Mouse (Mus musculus) spleen, postnatal 36 days (tissue): ENCODE results near the gene Hacl1.

Experiments used
- DNase-seq, 2 experiments: peaks; one replicate each; pipeline ENCODE4 v3.0.0; 2022; ENCODE audit warnings: low spot score in 2 of 2, mixed read lengths in 1 of 2

Gene Hacl1

GRCm38 (mm10) chr14:31662555-31663211, 21.6 kb upstream of the Hacl1 start:
- DNase-seq: peak; percentile 71 to 72

GRCm38 (mm10) chr14:31661671-31662554, 20.8 kb upstream of the Hacl1 start:
- peak; percentile 80 to 81 for DNase-seq

- DNase-seq: no peak
Observed at GRCm38 (mm10) chr14:31660312-31661093, 19.4 kb upstream of the Hacl1 start.

GRCm38 (mm10) chr14:31659501-31660181, 18.6 kb upstream of the Hacl1 start:
- DNase-seq: no peak

GRCm38 (mm10) chr14:31658126-31658680, 17.1 kb upstream of the Hacl1 start:
- no peak for DNase-seq

GRCm38 (mm10) chr14:31656857-31657645, 16.0 kb upstream of the Hacl1 start:
- DNase-seq: peak; percentile 67 to 72

GRCm38 (mm10) chr14:31656386-31656785, 15.3 kb upstream of the Hacl1 start:
- no peak for DNase-seq

GRCm38 (mm10) chr14:31655406-31655805, 14.3 kb upstream of the Hacl1 start:
- no peak for DNase-seq

- DNase-seq: no peak
Observed at GRCm38 (mm10) chr14:31654816-31655215, 13.7 kb upstream of the Hacl1 start.

GRCm38 (mm10) chr14:31653101-31653875, 12.2 kb upstream of the Hacl1 start:
- no peak for DNase-seq

GRCm38 (mm10) chr14:31652624-31653023, 11.5 kb upstream of the Hacl1 start:
- DNase-seq: no peak

GRCm38 (mm10) chr14:31652106-31652505, 11.0 kb upstream of the Hacl1 start:
- no peak for DNase-seq

GRCm38 (mm10) chr14:31651206-31651605, 10.1 kb upstream of the Hacl1 start:
- DNase-seq: no peak

- DNase-seq: no peak
Observed at GRCm38 (mm10) chr14:31650347-31650746, 9.3 kb upstream of the Hacl1 start.

GRCm38 (mm10) chr14:31647991-31648390, 6.9 kb upstream of the Hacl1 start:
- DNase-seq: no peak

- DNase-seq: no peak
Observed at GRCm38 (mm10) chr14:31645920-31646319, 4.8 kb upstream of the Hacl1 start.

GRCm38 (mm10) chr14:31644931-31645547, 4.0 kb upstream of the Hacl1 start:
- DNase-seq: no peak

GRCm38 (mm10) chr14:31644183-31644830, 3.2 kb upstream of the Hacl1 start:
- DNase-seq: no peak
